Mouse (Mus musculus) cerebellum, adult 11 months (tissue): ENCODE results near the gene Htr7.

Experiments
- DNase-seq: peaks from one replicate; pipeline ENCODE4 v3.0.0; 2022

The Htr7 gene

DNA sequence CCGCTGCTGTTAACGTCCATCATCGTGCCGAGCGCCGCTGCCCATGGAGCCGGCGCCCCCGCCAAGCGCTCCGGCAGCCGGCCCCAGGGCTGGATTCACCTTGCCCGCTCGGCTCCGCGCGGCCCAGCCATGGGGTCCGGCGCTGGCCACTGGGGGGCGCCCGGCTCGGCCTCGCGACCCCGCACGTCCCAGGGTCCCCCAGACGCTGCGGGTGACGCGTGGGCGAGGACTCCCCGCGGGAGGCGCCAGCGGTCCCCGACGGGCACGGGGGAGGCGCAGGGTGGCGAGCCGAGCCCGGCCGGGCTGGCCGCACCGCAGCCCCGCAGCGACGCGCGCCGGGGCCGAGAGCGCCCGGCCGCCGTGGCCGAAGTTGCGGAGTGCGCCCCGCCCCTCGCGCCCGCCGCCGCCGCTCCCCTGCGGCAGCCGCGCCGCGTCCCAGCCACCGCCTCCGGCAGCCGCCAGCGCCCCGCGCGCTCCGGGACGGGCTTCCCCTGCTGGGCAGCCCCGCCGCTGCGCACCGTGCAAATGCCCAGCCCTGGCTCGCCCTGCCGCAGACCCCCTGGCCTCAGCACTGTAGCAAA, at the start of gene Htr7:
Htr7 (minus strand) TSS at position 277 of the 581 bp plus-strand sequence.
- DNase-seq = no peak

DNA sequence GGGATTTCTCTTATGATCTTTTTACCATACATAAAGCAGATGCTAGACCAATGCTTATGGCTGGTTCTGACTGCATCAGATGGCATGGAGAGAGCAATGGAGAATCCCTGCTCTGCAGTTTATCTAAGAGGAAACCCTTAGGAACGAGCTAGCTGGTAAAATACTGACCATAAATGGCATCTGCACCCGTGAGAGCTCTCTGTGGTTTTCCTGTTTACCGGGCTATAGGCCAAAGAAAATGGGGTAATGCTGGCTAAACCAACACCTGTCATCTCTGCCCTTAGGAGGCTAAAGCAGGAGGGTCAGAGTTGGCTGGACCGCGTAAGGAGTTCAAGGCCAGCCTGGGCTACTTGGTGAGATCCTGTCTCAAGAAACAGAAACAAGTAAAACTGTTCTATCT, 46.6 kb upstream of the Htr7 start:
- no peak for DNase-seq

DNA sequence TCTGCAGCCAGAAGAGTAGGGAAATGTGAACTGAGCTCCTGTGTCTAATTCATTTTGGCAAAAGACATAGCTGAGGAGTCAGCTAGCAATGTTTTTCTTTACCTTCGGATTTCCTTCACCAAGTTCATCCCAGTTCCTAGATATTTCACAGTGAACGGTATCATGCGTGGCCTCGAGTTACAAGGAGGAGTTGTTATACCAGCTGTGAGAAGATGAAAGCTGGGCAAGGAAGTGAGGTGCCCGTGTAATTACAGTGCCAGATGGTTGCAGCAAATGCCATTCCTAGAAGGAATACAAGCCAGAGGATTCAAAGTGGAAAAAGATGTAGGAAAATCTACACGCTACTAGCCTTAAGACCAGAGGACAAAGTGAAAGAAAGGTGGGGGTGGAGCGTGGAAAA, 41.6 kb upstream of the Htr7 start:
- no peak for DNase-seq

DNA sequence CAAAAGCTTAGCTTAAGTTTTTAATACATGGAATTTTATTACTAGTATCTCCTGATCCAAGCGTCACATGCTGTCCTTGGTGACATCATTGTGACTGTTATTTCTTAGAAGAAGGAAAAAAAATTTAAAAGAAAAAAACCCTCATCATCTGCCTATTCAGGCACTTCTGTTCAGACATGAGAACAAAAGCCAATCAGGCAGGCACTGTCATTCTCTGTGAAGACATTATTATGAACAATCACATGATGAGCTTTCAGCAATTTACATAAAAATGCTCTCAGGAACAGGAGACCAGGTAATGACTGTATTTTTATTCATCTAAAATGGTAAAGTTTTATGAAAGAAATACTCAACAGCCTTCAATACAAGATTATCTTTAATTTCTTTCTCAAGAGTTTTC, 41.0 kb upstream of the Htr7 start:
- no peak for DNase-seq

DNA sequence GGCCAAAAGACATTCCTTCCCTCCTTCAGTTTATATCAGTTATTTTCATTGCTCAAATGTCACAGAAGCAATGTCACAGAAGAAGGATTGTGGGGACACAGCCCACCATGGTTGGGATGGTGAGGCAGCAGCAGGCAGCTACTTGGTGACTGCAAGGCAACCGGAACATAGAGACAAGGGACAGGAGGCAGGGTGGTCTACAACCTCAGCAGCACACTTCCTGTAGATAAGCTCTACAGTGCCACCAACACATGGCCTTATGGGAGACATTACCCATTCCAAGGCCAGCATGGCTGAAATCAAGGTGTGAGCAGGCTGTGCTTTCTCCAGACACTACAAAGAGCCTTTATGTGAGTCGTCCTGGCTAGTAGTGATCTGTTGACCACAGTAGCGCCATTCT, 39.9 kb upstream of the Htr7 start:
- no peak for DNase-seq

DNA sequence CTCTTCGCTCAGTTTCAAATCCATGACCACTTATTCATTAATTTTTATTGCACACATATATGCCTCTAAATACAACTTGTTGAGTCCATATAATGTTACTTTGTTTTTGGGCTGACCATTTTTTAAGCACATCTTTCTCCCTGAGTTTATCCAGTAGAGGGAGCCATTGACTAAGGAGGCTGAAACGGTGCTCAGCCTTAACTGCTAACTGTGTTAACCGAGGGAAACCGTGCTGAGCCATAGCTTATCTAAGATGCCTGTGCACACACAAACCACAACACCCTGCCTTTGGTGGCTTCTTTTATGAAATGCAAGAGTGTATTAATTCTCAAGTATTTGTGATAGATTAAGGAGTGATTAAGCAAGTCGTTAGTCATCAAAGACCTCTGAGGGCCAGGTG, 33.5 kb upstream of the Htr7 start:
- DNase-seq = no peak

DNA sequence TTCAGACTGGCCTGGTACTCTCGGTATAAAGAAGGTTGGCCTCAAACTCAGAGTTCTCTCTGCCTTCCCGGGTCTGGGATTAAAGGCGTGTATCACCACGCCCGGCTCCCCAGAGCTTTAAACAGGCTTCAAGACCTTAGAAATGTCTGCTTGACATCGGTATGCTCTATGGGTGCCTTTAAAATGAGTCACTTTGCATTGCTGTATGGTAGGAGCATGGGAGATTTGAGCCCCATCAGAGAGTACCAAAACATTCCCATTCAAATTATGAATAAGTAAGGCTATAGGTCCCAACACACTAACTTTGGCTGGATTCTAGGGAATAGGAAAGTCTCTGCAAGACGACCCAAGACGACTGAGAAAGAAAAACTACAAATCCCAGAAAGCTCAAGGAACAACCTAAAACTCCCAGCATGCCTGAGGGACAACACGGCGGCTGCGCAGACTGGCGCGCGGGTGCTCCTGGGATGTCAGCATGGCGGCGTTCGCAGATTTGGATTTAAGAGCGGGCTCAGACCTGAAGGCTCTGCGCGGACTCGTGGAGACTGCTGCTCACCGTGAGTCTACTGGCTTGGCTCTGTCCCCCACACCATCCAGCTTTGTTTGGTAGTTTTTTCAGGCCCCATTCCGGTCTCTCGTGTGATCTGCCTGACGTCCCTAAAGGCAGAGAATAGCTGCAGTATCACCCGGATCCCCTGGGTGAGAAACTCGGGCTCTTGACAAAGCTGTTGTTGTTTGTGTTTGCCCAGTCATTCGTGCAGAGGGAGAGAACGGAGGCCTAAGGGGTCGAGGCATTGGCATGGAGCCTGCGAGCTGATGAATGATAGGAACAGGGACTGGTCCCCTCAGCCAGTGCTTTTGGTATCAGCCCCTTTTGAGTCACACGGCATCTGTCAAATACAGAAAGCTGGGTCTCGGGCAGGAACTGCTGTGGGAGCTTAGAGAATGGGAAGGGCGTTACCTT, 26.2 kb upstream of the Htr7 start, which contains the start of gene Rpp30:
Rpp30 (plus strand) TSS at position 455 of the 964 bp plus-strand sequence.
- peak; percentile 79 for DNase-seq

DNA sequence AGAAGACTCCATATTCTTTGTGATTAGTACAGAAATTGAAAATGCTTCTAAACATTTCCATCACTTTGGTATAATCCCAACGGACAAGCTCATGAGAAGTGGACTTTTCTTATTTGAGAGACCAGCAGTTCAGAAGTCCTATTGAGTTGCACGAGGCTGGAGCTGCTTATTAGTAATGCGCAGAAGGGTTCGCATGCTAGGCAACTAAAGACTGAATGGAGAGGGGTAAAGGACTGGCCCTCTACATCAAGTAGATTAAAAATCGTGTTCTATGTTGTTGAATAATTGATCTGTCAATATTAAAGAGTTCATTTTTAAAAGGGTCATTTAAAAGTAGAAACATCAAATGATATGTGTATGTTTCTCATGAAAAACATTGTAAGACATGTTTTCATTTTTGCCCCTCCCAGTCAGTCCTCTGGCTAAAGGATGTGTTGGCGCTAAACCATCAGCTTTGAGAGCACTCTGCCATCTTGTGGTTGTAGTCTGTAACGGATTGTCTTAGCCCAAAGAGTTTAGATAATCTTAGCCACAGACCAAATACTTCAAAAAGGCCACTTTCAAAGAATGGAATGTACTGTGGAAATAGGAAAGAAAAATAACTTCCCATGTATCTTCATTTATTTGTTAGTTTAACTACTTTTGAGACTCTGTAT, 25.4 kb upstream of the Htr7 start:
- DNase-seq = peak; percentile 12

DNA sequence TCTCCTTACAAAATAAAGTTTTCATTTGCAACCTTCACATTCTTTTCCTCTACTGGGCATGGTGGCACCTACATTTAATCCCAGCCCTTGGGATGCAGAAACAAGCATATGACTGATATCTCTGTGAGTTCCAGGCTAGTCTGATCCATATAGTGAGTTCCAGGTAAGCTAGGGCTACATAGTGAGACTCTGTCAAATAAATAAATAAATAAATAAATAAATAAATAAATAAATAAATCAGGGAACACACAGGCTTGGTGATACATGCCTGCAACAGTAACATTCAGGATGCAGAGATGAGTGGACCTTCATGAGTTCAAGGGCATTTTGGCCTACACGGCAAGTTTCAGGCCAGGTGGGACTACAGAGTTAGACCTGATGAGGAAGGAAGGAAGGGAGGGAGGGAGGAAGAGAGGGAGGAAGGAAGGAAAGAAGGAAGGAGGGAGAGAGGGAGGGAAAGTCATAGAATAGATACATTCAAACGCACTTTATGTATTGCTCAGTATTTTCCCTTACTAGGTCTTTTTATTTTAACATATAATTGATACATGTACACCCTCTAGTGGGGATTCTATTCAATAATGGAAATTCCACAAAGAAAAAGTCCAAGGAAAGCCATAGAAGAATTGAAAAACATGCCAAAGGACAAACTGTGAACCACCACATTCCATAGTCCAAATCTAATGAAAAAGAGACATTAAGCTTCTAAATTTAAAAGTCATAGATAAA, 5.7 kb upstream of the Htr7 start:
- no peak for DNase-seq

DNA sequence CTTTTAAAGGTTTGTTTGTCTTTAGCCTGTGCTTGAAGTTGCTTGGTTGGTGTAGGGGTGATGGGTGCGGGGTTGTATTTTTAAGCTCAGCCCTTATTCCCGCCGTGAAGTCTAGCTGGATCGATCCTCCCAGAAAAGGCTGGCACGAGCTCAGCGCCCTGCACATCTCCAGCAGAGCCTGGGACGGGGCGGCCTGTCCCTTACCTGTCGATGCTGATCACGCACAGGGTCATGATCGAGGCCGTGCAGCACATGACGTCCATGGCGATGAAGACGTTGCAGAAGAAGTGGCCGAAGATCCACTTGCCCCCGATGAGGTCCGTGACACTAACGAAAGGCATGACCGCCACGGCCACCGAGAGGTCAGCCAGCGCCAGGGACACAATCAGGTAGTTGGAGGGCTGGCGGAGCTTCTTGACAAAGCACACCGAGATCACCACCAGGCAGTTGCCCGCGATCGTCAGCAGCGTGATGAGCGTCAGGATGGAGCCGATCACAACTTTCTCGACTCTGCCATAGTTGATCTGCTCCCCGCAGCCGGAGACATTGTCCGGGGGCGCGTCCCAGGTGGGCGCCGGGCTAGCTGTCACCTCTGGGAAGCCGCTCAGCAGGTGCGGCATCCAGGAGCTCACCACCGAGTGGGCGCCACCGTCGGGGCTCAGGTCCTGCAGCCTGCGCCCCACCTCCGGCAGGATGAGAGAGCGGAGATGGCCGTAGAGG, 645 bp downstream of the Htr7 start:
- DNase-seq = no peak

DNA sequence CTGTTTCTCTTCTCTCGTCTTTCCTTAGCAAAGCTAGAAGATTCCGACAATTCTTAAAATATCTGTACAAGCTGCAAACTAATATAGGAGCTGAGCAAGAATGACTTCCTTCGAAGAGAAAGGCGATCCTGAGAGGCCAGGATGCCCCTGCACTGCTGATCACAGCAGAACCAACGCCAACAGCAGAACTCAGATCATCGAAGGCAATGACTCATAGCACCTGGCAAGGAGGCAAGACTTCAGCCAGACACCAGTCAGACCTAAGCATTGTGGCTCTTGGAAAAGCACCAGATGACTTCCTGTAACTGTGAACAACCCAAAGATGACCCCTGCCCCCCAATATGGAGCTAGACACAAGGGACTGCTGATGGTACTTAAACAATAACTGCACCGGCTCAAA, 11.3 kb downstream of the Htr7 start:
- no peak for DNase-seq

DNA sequence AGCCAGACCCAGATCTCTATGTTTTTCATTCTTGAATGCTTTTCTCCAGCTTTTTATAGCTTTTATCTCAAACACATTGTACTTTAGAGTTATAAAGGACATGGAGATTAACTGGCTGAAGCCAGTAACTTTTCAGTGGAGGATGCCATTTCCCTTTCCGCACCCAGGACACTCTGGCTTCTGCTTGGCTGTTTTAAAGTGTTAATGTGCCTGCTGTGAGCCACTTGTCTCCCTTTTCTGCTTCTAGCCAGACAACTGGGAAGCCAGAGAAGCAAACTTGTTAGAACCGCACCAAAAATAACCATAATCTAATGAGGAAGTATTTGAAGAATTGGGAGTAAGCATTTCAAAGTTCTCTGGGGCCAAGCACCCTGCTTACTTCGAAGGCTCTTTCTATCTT, 42.5 kb downstream of the Htr7 start:
- DNase-seq = no peak

DNA sequence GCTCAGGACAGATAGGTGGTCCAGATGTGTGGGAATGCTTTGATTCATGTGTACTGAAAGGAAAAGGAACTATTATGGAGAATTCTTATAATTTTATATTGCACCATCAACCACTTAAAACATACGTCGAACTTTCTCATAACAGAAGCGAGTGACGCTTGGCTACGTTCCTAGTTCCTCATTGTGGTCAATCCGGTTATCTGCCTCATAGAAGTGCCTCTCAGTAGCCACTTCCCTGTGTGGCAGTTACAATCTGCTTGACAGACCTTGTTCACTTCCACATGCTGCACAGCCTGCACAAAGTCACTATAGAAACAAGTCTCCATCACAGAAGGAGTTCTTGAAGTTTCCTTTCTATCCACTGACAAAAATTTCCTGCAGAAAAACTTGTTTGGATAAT, 51.0 kb downstream of the Htr7 start:
- no peak for DNase-seq

DNA sequence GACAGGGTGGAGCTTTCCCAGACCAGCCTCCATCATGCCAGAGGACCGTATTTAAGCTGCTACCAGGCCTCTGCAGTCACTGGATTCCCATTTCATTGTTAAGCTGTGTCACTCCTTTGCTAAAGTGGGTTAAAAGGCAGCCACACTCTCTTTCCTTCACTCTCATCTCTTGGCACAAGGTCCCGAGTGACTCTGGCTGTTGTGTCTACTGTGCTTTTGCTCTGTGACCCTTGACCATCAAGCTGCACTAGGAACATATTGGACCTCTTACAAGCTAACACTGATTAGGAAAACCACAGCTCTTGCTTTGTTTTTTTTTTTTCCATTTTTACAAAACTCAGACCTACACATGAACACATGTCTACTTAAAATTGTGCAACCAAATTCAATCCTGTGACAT, 52.3 kb downstream of the Htr7 start:
- DNase-seq = no peak

DNA sequence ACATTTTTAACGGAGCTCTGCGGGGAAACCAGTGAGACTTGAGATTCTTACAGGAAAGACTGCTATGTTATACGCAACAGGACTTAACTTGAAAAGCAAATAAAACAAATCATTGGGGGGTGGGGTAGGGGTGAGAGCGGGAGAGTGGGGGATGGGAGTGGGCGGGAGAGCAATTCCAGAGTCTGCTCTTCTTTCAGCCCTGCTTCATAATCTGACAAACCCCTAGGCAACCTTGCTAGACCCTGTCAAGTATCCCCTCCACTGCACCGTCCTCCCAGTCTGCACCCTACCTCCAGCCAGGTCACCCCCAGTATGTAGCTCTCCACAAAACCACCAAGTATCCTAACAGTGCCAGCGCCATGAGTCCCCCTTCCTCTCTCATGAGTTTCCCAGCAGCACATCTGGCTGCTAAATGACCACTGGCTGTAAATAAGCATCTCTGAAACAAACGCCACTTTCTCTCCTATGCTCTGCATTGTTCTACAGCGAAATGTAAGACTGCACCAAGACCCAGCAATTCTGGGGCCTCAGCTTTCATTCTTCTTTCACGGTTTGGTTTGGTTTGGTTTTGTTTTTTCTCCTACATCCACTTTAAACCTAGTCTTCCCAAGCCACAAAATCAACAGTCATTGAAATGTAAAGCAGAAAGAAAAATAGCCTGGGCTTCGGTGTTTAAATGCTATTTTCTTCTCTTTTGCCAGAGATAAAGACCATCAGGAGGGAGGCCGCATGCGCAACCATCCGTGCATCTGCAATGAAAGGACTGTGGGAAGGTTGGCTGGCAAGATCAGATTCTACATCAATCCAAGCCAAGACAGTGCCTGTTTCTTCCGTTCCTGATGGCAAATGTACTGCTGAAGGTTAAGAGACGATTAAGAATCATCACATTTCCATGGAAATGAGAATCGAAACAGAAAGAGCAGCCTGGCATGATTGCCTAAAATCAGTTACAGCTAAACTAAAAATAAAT, 54.5 kb downstream of the Htr7 start:
- DNase-seq = no peak

DNA sequence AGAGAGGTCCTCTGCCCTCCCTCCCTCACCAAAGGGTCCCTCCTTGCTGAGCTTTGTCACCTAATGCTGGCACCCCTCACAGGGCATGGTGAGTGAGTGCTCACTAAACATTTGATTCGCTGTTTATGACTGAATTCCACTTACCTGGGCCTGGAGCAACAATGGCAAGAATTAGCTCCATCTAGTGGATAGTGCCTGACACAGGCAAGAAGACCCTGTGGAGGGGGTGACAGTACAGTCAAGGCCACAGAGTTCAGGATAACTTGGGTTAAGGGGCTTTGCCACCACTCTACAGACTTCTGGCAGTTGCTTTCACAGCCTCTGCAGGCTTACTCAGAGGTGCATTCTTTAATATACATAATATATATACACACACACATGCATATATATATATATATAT, 55.8 kb downstream of the Htr7 start:
- no peak for DNase-seq

DNA sequence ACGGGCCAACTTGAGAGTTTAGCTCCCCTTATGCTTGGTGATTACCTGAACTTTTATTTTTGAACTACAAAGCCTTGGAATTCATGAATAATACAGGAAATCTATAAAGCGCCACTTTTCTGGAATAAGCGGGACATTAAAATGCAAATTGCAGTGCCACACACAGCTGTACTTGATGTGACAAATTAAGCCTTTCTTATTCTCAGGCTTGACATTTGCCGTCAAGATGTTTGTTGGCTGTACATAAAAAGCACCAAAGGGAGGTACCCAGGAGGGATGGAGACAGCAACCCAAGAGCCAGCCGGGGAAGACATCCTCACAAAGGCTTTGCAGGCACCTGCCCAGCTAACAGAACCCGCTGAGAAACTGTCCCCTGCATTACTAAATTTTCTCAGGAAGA, 56.4 kb downstream of the Htr7 start:
- DNase-seq = no peak

DNA sequence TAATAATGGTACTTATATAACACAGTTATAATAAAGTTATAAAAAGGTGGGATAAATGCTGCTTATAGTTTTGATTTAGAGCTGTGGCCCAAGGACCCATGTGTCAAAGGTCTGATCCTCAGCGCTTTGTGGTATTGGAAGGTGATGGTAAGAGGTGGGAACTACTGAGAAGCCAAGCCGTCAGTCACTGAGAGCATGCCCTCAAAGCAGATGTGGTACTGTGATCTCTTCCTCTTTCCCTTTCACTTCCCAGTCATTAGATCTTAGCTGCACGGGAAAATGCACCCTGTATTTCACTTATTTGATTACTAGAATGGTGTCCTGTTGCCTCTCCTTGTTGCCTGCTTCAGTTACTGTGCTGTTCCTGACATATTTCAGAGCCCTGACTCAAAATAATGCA, 59.9 kb downstream of the Htr7 start:
- DNase-seq = no peak

DNA sequence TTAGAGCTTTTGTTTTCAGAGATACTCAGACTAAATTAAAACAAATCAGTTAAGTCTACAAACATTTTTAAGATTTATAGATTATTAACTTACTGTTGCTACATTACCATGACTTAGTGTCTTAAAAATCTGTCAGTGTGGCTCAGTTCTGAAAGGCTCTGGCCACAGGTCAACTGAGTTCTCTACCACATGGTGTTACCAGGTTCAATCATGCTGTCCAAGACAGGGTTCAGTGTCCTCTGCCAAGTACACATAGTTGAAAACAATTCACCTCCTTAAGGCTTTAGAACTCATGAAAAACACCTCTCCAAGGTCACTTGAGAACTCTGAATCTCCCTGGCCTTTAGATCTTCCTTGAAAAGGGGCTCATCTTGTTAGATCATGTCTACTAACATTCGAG, 69.8 kb downstream of the Htr7 start:
- no peak for DNase-seq

DNA sequence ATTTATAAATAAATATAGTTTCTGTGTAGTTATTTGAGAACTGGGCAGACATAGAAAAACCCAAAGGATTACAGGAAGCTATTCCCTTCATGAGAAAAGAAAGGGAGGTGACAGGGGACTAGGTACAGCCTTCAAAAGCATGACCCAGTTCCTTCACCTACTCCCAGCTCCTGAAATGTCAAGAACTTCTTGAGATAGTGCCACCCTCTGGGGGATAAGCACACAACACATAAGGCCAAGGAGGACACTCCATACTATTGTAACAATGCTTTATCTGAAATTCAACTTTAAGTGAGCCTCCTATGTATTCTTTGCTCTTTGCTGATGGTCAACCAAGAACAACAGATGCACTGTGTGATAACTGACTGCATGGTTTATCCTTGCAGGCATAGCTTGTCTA, 82.6 kb downstream of the Htr7 start:
- no peak for DNase-seq

DNA sequence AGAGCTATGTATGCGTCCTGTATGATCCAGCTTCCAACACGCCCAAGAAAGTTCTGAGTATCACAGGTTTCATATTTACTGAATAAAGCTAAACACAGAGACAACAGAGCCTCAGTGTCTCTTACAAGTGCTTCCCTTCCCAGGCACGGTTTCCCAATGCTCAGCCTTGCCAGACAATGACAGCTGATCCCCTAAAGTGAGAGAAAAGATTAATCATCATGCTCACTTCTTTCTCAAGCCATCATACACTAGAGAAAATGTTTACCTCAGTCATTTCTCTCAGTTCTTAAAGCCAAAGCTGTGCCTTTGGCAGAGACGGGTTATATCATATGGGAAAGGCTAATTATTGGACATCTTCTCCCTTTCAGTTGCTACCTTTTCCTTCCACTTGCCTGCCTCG, 99.7 kb downstream of the Htr7 start:
- DNase-seq = no peak
